Mouse (Mus musculus): Measurements from ENCODE around the gene Zc3hav1. TPM values are rescaled to one million over a fixed set of nuclear protein-coding genes. Genes with fewer than 3 reads are reported as not detected.
"Not testable (repeated sequence)": the region's sequence is repeated elsewhere in the genome, so short reads cannot be mapped to it uniquely, and the experiment has no call there.

The Zc3hav1 gene
- polyA plus RNA-seq, 1 experiment, result 2.5 TPM

DNA sequence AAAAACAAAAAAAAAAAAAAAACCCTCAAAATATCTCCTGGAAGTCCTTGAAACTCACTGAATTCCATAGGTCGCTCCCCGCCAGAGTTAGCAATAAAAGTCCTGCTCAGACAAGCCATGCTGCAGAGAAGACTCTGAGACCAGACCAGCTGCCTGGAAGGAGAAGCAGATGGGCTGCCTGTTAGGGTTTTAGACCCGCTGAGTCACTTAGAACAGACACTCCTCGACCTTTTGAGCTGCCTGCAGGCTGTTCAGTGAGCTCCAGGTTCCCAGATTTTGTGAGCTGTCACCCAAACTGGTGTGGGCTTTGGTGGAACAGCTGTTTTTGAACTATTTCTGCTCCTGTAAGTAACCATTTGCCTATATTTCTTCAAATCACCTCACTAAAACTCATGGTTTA lies 9.0 kb upstream of the Zc3hav1 start:
- H3K27me3 ChIP-seq (ENCODE audit: control insufficient read depth, insufficient read depth, low read length), result no peaks in the 10 kb centered on the region
- no peaks in the 10 kb centered on the region for H3K36me3 ChIP-seq (ENCODE audit: control insufficient read depth, insufficient read depth, low read length)
- H3K27ac ChIP-seq (ENCODE audit: control insufficient read depth, insufficient read depth, low read depth, low read length), result no peak overlapping the region
- H3K4me1 ChIP-seq (ENCODE audit: control insufficient read depth, insufficient read depth, low read length), result no peaks in the 10 kb centered on the region
- H3K4me3 ChIP-seq (ENCODE audit: control insufficient read depth, low read depth, low read length), result no peak overlapping the region
- no peak for TF ChIP-seq CTCF (IDR thresholded peaks at IDR 0.05; ENCODE audit: control insufficient read depth, insufficient read depth, insufficient replicate concordance, low read depth, low read length)
- TF ChIP-seq POLR2A (IDR thresholded peaks at IDR 0.05; ENCODE audit: control insufficient read depth, low read depth, low read length), result no peak

DNA sequence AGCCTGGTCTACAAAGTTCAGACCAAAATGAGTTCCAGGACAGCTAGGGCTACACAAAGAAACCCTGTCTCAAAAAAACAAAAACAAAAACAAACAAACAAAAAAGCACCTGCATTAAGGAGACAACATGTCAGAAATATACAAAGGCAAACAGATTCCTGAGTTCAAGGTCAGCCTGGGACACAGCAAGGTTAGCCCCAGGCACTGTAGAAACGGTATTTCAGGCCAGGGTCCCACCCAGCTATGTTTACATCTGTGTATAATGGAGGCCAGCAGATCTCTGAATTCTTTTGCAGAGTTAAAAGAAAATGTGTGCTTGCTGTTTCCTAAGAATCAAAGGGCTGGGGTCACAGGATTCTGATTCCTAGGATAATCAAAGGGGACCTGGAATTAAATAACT lies 7.5 kb upstream of the Zc3hav1 start:
- Histone ChIP-seq H3K4me3 (ENCODE audit: control insufficient read depth, low read depth, low read length) (no peak overlapping the region), H3K4me1 (ENCODE audit: control insufficient read depth, insufficient read depth, low read length) (no peaks in the 10 kb centered on the region), H3K27ac (ENCODE audit: control insufficient read depth, insufficient read depth, low read depth, low read length) (no peak overlapping the region), H3K36me3 (ENCODE audit: control insufficient read depth, insufficient read depth, low read length) (no peaks in the 10 kb centered on the region), H3K27me3 (ENCODE audit: control insufficient read depth, insufficient read depth, low read length) (no peaks in the 10 kb centered on the region)
- TF ChIP-seq POLR2A (IDR thresholded peaks at IDR 0.05; ENCODE audit: control insufficient read depth, low read depth, low read length) (no peak), CTCF (IDR thresholded peaks at IDR 0.05; ENCODE audit: control insufficient read depth, insufficient read depth, insufficient replicate concordance, low read depth, low read length) (no peak)

DNA sequence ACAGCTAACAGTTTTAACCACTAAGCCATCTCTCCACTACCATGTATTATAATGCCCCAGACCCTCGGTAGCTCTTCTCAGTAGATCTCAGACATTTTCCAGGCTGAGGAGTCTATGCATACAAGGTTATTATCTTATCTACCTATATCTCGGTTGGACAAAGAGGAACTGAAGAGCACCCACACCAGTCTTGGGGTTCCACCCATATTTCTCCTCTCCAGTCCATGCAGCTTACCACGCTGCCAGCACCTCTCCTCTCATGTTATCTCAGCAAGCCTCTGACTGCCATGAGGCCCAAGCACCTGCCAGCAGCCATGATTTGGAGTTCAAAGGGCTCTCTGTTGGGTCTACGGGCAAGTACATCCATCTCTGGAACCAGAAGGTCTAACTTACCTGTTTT lies 6.7 kb upstream of the Zc3hav1 start:
- H3K27me3 ChIP-seq (ENCODE audit: control insufficient read depth, insufficient read depth, low read length), result no peaks in the 10 kb centered on the region
- H3K27ac ChIP-seq (ENCODE audit: control insufficient read depth, insufficient read depth, low read depth, low read length), result no peak overlapping the region

DNA sequence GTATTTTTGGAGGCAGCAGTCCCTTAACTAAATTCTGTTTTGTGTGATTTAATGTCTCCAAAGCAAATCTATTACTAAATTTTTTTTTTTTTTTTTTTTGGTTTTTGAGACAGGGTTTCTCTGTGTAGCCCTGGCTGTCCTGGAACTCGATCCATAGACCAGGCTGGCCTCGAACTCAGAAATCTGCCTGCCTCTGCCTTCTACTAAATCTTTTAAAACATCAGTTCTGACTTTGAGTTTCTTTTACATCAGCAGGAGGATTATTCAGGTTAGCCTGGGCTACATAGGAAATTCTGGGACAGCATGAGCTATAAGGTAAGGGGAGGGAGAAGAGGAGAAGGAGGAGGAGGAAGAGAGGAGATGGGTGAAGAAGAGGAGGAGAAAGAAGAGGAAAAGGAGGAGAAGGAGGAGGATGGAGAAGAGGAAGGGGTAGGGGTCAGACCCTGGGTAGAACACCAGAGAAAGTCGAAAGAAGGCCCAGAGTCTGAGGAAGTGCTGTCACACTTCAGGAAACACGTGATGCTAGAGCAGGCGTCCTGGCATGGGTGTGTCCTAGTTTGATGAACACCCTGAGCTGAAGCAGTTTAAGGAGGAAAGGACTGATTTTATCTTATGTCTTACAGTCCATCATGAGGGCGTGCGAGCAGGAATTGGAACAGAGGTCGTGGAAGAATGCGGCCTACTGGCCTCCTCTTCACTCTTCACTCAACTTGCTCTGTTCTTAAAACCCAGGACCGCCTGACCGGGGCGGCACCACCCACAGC lies 5.5 kb upstream of the Zc3hav1 start:
- no peaks in the 10 kb centered on the region for H3K27me3 ChIP-seq (ENCODE audit: control insufficient read depth, insufficient read depth, low read length)
- no peak overlapping the region for H3K4me3 ChIP-seq (ENCODE audit: control insufficient read depth, low read depth, low read length)
- H3K27ac ChIP-seq (ENCODE audit: control insufficient read depth, insufficient read depth, low read depth, low read length), result no peak overlapping the region
- no peaks in the 10 kb centered on the region for H3K36me3 ChIP-seq (ENCODE audit: control insufficient read depth, insufficient read depth, low read length)
- TF ChIP-seq CTCF (IDR thresholded peaks at IDR 0.05; ENCODE audit: control insufficient read depth, insufficient read depth, insufficient replicate concordance, low read depth, low read length) (no peak), POLR2A (IDR thresholded peaks at IDR 0.05; ENCODE audit: control insufficient read depth, low read depth, low read length) (no peak)
- H3K4me1 ChIP-seq (ENCODE audit: control insufficient read depth, insufficient read depth, low read length), result no peaks in the 10 kb centered on the region

More for the DNA sequence above, 6.7 kb upstream of the Zc3hav1 start:
- H3K4me1 ChIP-seq (ENCODE audit: control insufficient read depth, insufficient read depth, low read length), result no peaks in the 10 kb centered on the region
- TF ChIP-seq POLR2A (IDR thresholded peaks at IDR 0.05; ENCODE audit: control insufficient read depth, low read depth, low read length) (no peak), CTCF (IDR thresholded peaks at IDR 0.05; ENCODE audit: control insufficient read depth, insufficient read depth, insufficient replicate concordance, low read depth, low read length) (no peak)
- H3K4me3 ChIP-seq (ENCODE audit: control insufficient read depth, low read depth, low read length), result no peak overlapping the region
- no peaks in the 10 kb centered on the region for H3K36me3 ChIP-seq (ENCODE audit: control insufficient read depth, insufficient read depth, low read length)

DNA sequence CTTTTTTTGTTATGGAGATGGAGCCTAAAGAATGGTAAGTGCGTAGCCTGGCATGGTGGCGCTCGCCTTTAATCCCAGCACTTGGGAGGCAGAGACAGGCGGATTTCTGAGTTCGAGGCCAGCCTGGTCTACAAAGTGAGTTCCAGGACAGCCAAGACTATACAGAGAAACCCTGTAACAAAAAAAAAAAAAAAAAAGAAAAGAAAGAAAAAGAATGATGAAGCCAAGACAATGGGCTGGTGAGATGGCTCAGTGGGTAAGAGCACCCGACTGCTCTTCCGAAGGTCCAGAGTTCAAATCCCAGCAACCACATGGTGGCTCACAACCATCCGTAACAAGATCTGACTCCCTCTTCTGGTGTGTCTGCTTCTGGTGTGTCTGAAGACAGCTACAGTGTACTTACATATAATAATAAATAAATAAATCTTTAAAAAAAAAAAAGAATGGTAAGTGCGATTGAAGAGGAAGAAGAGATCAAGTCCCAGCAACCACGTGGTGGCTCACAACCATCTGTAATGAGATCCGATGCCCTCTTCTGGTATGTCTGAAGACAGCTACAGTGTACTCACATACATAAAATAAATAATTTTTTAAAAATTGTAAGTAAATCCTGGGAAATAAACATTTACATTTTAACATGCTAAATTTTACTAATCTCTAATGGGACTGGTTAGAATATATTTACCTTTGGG lies 4.8 kb upstream of the Zc3hav1 start:
- H3K36me3 ChIP-seq (ENCODE audit: control insufficient read depth, insufficient read depth, low read length); H3K27ac ChIP-seq (ENCODE audit: control insufficient read depth, insufficient read depth, low read depth, low read length); H3K4me1 ChIP-seq (ENCODE audit: control insufficient read depth, insufficient read depth, low read length); H3K4me3 ChIP-seq (ENCODE audit: control insufficient read depth, low read depth, low read length); H3K27me3 ChIP-seq (ENCODE audit: control insufficient read depth, insufficient read depth, low read length): not testable (repeated sequence)

DNA sequence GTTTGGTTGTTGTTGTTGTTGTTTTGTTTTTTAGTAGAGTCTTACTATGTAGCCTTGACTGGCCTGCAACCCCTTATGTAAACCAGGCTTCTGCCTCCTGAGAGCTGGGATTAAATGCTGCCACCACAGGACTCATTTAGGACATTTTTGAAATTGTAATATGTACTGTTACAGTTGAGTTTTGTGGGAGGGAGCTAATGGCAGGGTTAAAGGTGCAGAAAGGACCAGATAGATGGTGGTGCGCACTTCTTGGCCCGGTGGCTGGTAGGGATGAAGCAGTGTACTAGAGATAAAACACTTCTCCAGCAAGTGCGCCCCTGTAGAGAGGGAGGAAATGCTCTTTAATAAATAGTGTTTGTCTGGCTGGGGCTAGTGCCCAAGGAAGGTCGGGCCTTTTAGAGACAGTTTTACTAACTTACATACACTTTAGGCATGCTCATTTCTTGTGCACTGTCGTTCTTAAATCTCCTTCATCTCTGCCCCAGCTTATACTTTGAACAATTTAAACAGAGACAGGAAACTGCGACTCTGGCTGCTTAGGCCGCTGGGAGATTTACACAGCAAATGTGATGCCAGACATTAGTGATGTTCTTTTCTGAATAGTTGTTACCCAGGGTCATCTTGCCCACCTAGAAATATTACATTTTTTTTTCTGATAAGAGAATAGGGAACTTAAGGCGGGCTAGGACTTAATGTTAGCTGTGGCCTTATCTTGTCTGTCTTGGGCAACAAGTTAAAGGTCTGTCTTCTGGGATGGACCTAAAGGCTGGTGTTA lies 4.0 kb upstream of the Zc3hav1 start:
- Histone ChIP-seq H3K27me3 (ENCODE audit: control insufficient read depth, insufficient read depth, low read length) (no peaks in the 10 kb centered on the region), H3K36me3 (ENCODE audit: control insufficient read depth, insufficient read depth, low read length) (no peaks in the 10 kb centered on the region), H3K4me1 (ENCODE audit: control insufficient read depth, insufficient read depth, low read length) (no peaks in the 10 kb centered on the region; the same call in 1 of the 2 replicates), H3K4me3 (ENCODE audit: control insufficient read depth, low read depth, low read length) (no peak overlapping the region), H3K27ac (ENCODE audit: control insufficient read depth, insufficient read depth, low read depth, low read length) (no peak overlapping the region)
- TF ChIP-seq POLR2A (IDR thresholded peaks at IDR 0.05; ENCODE audit: control insufficient read depth, low read depth, low read length) (no peak), CTCF (IDR thresholded peaks at IDR 0.05; ENCODE audit: control insufficient read depth, insufficient read depth, insufficient replicate concordance, low read depth, low read length) (no peak)

DNA sequence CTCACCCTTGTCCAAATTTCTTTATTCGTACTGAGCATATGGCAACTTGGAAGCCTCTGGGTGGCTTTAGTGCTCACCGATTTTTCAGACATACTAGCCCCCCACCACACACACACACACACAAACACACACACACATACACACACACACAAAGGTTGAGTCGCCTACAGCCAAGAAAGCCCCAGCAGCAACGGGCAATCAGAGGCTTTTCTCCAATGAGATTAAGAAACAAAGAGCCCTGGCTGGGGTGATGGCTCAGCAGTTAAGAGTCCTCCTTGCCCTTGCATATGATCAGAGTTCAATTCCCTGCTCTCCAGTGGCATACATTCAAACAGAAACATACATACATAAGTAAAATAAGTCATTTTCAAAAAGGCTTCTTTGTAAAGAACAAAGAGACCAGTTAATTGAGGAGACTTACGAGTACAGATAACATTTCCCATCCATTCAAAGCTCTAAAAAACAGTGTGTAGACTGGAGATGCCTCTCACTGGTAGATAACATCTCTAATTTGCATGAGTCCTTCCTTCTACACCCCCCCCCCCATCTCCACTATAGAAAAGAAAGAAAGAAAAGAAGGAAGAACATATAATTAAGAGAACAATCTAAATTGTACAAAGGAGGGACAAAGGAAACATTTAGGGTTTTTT lies 3.3 kb upstream of the Zc3hav1 start:
- no peak overlapping the region for H3K27ac ChIP-seq (ENCODE audit: control insufficient read depth, insufficient read depth, low read depth, low read length)
- TF ChIP-seq CTCF (IDR thresholded peaks at IDR 0.05; ENCODE audit: control insufficient read depth, insufficient read depth, insufficient replicate concordance, low read depth, low read length) (no peak), POLR2A (IDR thresholded peaks at IDR 0.05; ENCODE audit: control insufficient read depth, low read depth, low read length) (no peak)

DNA sequence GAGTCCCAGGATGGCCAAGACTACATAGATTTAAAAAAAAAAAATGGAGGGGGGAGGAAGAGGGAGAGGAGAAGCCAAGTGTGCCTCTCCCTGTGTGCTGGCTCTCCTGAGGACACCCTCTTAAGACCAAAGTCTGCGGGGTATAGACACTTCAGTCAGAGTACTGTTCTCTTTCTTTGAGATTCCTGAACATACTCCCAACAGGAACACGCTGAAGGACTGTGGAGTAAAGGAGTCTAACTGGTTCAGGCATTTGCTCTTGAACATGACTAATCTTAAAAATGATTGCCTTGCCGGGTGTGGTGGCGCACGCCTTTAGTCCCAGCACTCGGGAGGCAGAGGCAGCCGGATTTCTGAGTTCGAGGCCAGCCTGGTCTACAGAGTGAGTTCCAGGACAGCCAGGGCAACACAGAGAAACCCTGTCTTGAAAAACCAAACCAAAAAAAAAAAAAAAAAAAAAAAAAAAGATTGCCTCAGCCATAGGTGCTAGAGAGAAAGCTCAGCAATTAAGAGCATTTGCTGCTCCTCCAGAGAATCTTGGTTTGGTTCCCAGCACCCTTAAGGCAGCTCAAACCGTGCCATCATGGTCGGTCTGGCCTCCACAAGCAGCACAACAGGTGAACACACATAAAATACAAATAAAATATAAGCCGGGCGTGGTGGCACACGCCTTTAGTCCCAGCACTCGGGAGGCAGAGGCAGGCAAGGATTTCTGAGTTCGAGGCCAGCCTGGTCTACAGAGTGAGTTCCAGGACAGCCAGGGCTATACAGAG lies 2.4 kb upstream of the Zc3hav1 start:
- not testable (repeated sequence) for H3K27me3 ChIP-seq (ENCODE audit: control insufficient read depth, insufficient read depth, low read length); H3K4me1 ChIP-seq (ENCODE audit: control insufficient read depth, insufficient read depth, low read length); H3K4me3 ChIP-seq (ENCODE audit: control insufficient read depth, low read depth, low read length); H3K27ac ChIP-seq (ENCODE audit: control insufficient read depth, insufficient read depth, low read depth, low read length); H3K36me3 ChIP-seq (ENCODE audit: control insufficient read depth, insufficient read depth, low read length)

More for the DNA sequence above, 3.3 kb upstream of the Zc3hav1 start:
- no peak overlapping the region for H3K4me3 ChIP-seq (ENCODE audit: control insufficient read depth, low read depth, low read length)
- H3K36me3 ChIP-seq (ENCODE audit: control insufficient read depth, insufficient read depth, low read length), result no peaks in the 10 kb centered on the region
- H3K4me1 ChIP-seq (ENCODE audit: control insufficient read depth, insufficient read depth, low read length), result peaks cover 4% of the 10 kb centered on the region
- no peaks in the 10 kb centered on the region for H3K27me3 ChIP-seq (ENCODE audit: control insufficient read depth, insufficient read depth, low read length)
